Mouse (Mus musculus) colon, adult 2 months (tissue): ENCODE measurements around the gene Nsmce1. TPM values are rescaled to one million over a fixed set of nuclear protein-coding genes. Genes with fewer than 3 reads are reported as not detected.

Experiments used
- polyA plus RNA-seq: library from polyadenylated mRNA; depleted of rRNA; stranded (reverse); fragments of >200 nt; gene quantifications from 2 replicates; pipeline ENCODE4 v1.2.3, GENCODE M21; 2012; rRNA removed

Gene Nsmce1
- 27.2 and 27.5 TPM in 2 replicates for polyA plus RNA-seq

GRCm38 (mm10) chr7:125490947-125491735, at the start of gene Nsmce1:
Gene Nsmce1, minus strand, starts transcription at chr7:125491596.

GRCm38 (mm10) chr7:125444464-125445401, 46.7 kb downstream of the Nsmce1 start, which contains the start of gene Kdm8:
Gene Kdm8, plus strand, starts transcription at chr7:125444676.

Other genes starting within 250 kb of the Nsmce1 start
- gene Kdm8, start 46.9 kb downstream of the Nsmce1 start, polyA plus RNA-seq: 3.2 and 3.8 TPM in 2 replicates
- gene Il4ra, start 60.5 kb upstream of the Nsmce1 start, polyA plus RNA-seq: 32.8 and 34.1 TPM in 2 replicates
- 5.9 and 6.0 TPM in 2 replicates for gene Il21r, start 111.8 kb upstream of the Nsmce1 start, polyA plus RNA-seq
- 42.4 and 47.3 TPM in 2 replicates for gene Gtf3c1, start 216.2 kb upstream of the Nsmce1 start, polyA plus RNA-seq
- 16.6 and 16.8 TPM in 2 replicates for gene D430042O09Rik, start 216.3 kb upstream of the Nsmce1 start, polyA plus RNA-seq